In the genomic region with DNA sequence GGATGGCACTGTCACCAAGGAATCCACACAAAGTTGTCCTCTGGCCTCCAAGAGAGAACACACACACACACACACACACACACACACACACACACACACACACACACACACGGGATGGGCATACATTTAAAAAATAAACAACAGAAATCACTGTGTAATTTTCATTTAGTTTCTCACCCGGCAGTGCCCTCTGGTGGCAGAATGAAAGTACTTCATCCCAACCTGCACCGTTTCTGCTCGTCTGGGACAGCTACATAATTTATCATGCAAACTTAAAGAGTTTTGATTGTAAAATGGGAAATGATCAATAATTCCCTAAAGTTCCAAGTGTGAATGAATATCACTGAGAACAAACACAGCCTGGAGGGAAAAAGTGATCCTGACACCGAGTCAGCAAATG, we compare ENCODE assay signal across 9 mouse cellular contexts.
DNase-seq lines count a peak whose midpoint lies in the region; ATAC-seq and TF ChIP-seq lines count a peak whose summit lies in the region.
"Had no signal": no experiment of that assay in that cellular context is flagged by ENCODE, and none has a peak within 500 bp of the region (broad histone marks: within the 10 kb centered on the region; RNA-seq: fewer than 3 reads in every experiment).

No protein-coding gene starts in this region.

- no peak for ATAC-seq in hindbrain, embryonic 13.5 days (ENCODE audit: low FRiP score)
- no peak for ATAC-seq in G1E (ENCODE audit: extremely low read depth, insufficient number of reproducible peaks, low FRiP score, poor library complexity, severe bottlenecking)
- no peak for ATAC-seq in midbrain, embryonic 16.5 days

- intact Hi-C loops in left cerebral cortex, postnatal 10 days (cut with DNase I): loop anchor here (1.0 to 10.0 kb wide), 2 partner anchors 111 to 186 kb away; no protein-coding TSS in a partner anchor

- no peak overlapping the region for H3K27ac ChIP-seq in hindbrain, embryonic 10.5 days
- no peak overlapping the region for H3K27ac ChIP-seq in hindbrain, embryonic 13.5 days
- no peak overlapping the region for H3K27ac ChIP-seq in midbrain, embryonic 16.5 days (ENCODE audit: low read length)
- H3K27ac ChIP-seq: liver, embryonic 15.5 days had no signal

- H3K4me2 ChIP-seq in hindbrain, embryonic 13.5 days: no peak overlapping the region
- H3K4me2 ChIP-seq in midbrain, embryonic 16.5 days (ENCODE audit: low read length): no peak overlapping the region
- H3K4me2 ChIP-seq: liver, embryonic 15.5 days had no signal

- H3K4me1 ChIP-seq in hindbrain, embryonic 10.5 days (replicated peaks): peaks cover 6% of the 10 kb centered on the region; the same call in 1 of the 2 replicates
- H3K4me1 ChIP-seq in hindbrain, embryonic 13.5 days (replicated peaks): no peaks in the 10 kb centered on the region
- no peaks in the 10 kb centered on the region for H3K4me1 ChIP-seq in G1E (ENCODE audit: insufficient read depth, low read depth, low read length)
- 0 out of 2 replicates have a peak, but pooled peaks cover 2% of the 10 kb centered on the region for H3K4me1 ChIP-seq in midbrain, embryonic 16.5 days (ENCODE audit: control insufficient read depth, insufficient read depth, low read length)
- H3K4me1 ChIP-seq: liver, embryonic 15.5 days had no signal

- DNase-seq in hindbrain, embryonic 10.5 days (ENCODE audit: low spot score): peak; percentile 51
- DNase-seq in B cell, adult 2 months: peak; percentile 60 to 62
- no peak for DNase-seq in G1E (ENCODE audit: low spot score)
- DNase-seq in cerebellum, postnatal 25 days: peak; percentile 66 to 74
- peak; percentile 34 to 48 for DNase-seq in left cerebral cortex, postnatal 10 days (ENCODE audit: extremely low spot score in 1 of 2, low spot score in 2 of 2)
- peak; percentile 58 for DNase-seq in retina, postnatal 1 day

- H3K27me3 ChIP-seq in hindbrain, embryonic 10.5 days (ENCODE audit: insufficient read depth, poor library complexity, severe bottlenecking): no peaks in the 10 kb centered on the region
- H3K27me3 ChIP-seq in hindbrain, embryonic 13.5 days: 0 out of 2 replicates have a peak, but pooled peaks cover 10% of the 10 kb centered on the region
- no peaks in the 10 kb centered on the region for H3K27me3 ChIP-seq in G1E (ENCODE audit: insufficient read depth, low read length)
- no peaks in the 10 kb centered on the region for H3K27me3 ChIP-seq in midbrain, embryonic 16.5 days (ENCODE audit: control insufficient read depth, insufficient read depth, low read depth, low read length)
- H3K27me3 ChIP-seq: liver, embryonic 15.5 days had no signal

- no peak overlapping the region for H3K4me3 ChIP-seq in hindbrain, embryonic 10.5 days
- no peak overlapping the region for H3K4me3 ChIP-seq in hindbrain, embryonic 13.5 days
- no peak overlapping the region for H3K4me3 ChIP-seq in G1E (ENCODE audit: low read depth, low read length)
- H3K4me3 ChIP-seq in midbrain, embryonic 16.5 days (ENCODE audit: low read depth, low read length): no peak overlapping the region
- H3K4me3 ChIP-seq: liver, embryonic 15.5 days had no signal

- no peaks in the 10 kb centered on the region for H3K36me3 ChIP-seq in hindbrain, embryonic 10.5 days
- no peaks in the 10 kb centered on the region for H3K36me3 ChIP-seq in hindbrain, embryonic 13.5 days
- H3K36me3 ChIP-seq in G1E (replicated peaks): no peaks in the 10 kb centered on the region
- no peaks in the 10 kb centered on the region for H3K36me3 ChIP-seq in midbrain, embryonic 16.5 days (ENCODE audit: control insufficient read depth, insufficient read depth, low read length)
- H3K36me3 ChIP-seq: liver, embryonic 15.5 days had no signal

- no peak overlapping the region for H3K9ac ChIP-seq in hindbrain, embryonic 13.5 days
- H3K9ac ChIP-seq in midbrain, embryonic 16.5 days (ENCODE audit: low read depth, low read length): no peak overlapping the region
- H3K9ac ChIP-seq: liver, embryonic 15.5 days had no signal

- no peaks in the 10 kb centered on the region for H3K9me3 ChIP-seq in hindbrain, embryonic 10.5 days
- no peaks in the 10 kb centered on the region for H3K9me3 ChIP-seq in hindbrain, embryonic 13.5 days
- H3K9me3 ChIP-seq in G1E (replicated peaks): no peaks in the 10 kb centered on the region
- H3K9me3 ChIP-seq in midbrain, embryonic 16.5 days (replicated peaks; ENCODE audit: control insufficient read depth, low read length, poor library complexity, severe bottlenecking): no peaks in the 10 kb centered on the region
- H3K9me3 ChIP-seq: liver, embryonic 15.5 days had no signal

- 0 out of 2 replicates have a peak, but pooled peaks have one; percentile 18 for TF ChIP-seq CTCF in G1E (IDR thresholded peaks at IDR 0.05; ENCODE audit: low read depth, low read length)

- WGBS in hindbrain, embryonic 10.5 days: 11% methylated on average over 5 of the region's 5 CpGs
- 12% methylated on average over 5 of the region's 5 CpGs for WGBS in hindbrain, embryonic 13.5 days
- 13% methylated on average over 5 of the region's 5 CpGs for WGBS in midbrain, embryonic 16.5 days
